Mouse (Mus musculus) heart, embryonic 14.5 days (tissue): Measurements from ENCODE around the gene Bin2. TPM values are rescaled to one million over a fixed set of nuclear protein-coding genes. Genes with fewer than 3 reads are reported as not detected.

Experiments used
- ATAC-seq: fragments of 200-750 bp; cut with Nextera tagmentation; 2 replicates; pipeline ENCODE4 v1.8.0; 2017; ENCODE audit warnings: low read depth, moderate TSS enrichment; ENCODE audit not compliant: insufficient number of reproducible peaks, insufficient read depth, low FRiP score
- H3K27ac ChIP-seq, 2 experiments: fragments of 200-500 bp in 1 of 2; fragments of 300-500 bp in 1 of 2; sonication (generic) in 1 of 2; replicated peaks in 1 of 2; 2 replicates each; pipeline ENCODE4 v1.5.1; 2012 to 2014; ENCODE audit warnings: low read depth in 2 of 2, low read length in 2 of 2, control low read depth in 1 of 2, mild to moderate bottlenecking in 1 of 2, mixed read lengths in 1 of 2; ENCODE audit not compliant: control insufficient read depth in 1 of 2, insufficient read depth in 1 of 2
- H3K27me3 ChIP-seq: fragments of 300-500 bp; sonication (generic); 2 replicates; pipeline ENCODE4 v1.6.1; 2014; ENCODE audit warnings: mild to moderate bottlenecking, low read length, control low read depth; ENCODE audit not compliant: control insufficient read depth, insufficient read depth
- H3K36me3 ChIP-seq: fragments of 300-500 bp; sonication (generic); 2 replicates; pipeline ENCODE4 v1.6.1; 2014; ENCODE audit warnings: mild to moderate bottlenecking, control low read depth, low read length, mixed read lengths; ENCODE audit not compliant: control insufficient read depth, insufficient read depth
- H3K4me1 ChIP-seq, 2 experiments: fragments of 200-500 bp in 1 of 2; fragments of 300-500 bp in 1 of 2; sonication (generic) in 1 of 2; 2 replicates each; pipeline ENCODE4 v1.6.1; 2012 to 2014; ENCODE audit warnings: low read length in 2 of 2, control low read depth in 1 of 2, mixed read lengths in 1 of 2; ENCODE audit not compliant: control insufficient read depth in 2 of 2, insufficient read depth in 2 of 2
- H3K4me2 ChIP-seq: fragments of 300-500 bp; sonication (generic); 2 replicates; pipeline ENCODE4 v1.6.1; 2014; ENCODE audit warnings: mild to moderate bottlenecking, low read length
- H3K4me3 ChIP-seq, 2 experiments: fragments of 200-500 bp in 1 of 2; fragments of 300-500 bp in 1 of 2; sonication (generic) in 1 of 2; 2 replicates each; pipeline ENCODE4 v1.5.1; 2012 to 2014; ENCODE audit warnings: low read length in 2 of 2, mild to moderate bottlenecking in 2 of 2, control low read depth in 1 of 2, low read depth in 1 of 2, moderate library complexity in 1 of 2; ENCODE audit not compliant: control insufficient read depth in 1 of 2, insufficient read depth in 1 of 2
- H3K9ac ChIP-seq: fragments of 300-500 bp; sonication (generic); 2 replicates; pipeline ENCODE4 v1.6.1; 2014; ENCODE audit warnings: mild to moderate bottlenecking, low read length
- H3K9me3 ChIP-seq: fragments of 300-500 bp; sonication (generic); 2 replicates; pipeline ENCODE4 v1.6.1; 2016; ENCODE audit warnings: low read length, control low read depth; ENCODE audit not compliant: control insufficient read depth
- WGBS: fragments of 180-500 bp; shearing (Covaris S2); extraction: QIAGEN DNeasy Blood & Tissue Kit; methylation state at CpG from one replicate; pipeline ENCODE4 v1.1.7; 2014; 5-methylcytosine and 5-hydroxymethylcytosine counted together
- polyA plus RNA-seq: library from polyadenylated mRNA; unstranded; fragments of >200 nt; fragmentation: Nextera tagmentation; extraction: Ambion mirVana; gene quantifications from 2 replicates; pipeline ENCODE4 v1.2.1, GENCODE M21; 2014

Bin2 gene
- polyA plus RNA-seq = 1.9 and 2.8 TPM in 2 replicates

DNA sequence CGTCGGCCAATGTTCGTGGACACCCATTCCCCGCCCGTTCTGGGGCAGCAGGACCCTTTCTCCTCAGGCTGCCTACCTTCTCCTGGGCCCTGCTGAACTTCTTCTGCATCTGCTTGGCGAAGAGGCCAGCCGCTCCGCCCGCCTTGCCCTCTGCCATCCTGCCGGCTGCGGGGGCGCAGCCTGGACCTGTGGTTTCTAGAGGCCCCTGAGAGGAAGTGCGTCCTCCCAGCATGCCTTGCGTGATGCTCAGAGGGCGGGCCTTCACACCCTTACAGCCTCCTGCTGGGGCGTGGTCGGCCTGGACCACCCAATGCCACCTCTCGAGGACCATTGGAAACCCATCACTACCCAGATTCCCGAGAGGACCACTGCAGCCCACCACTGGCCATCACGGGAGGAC is at the start of gene Bin2:
Gene Bin2 (minus strand): TSS at position 217 of the 400 bp plus-strand sequence.
- Histone ChIP-seq H3K4me3 (no peak within 1 kb of the TSS), H3K4me1 (peaks cover 16 to 30% of the 10 kb centered on the region in 2 experiments)
- ATAC-seq = no peak

DNA sequence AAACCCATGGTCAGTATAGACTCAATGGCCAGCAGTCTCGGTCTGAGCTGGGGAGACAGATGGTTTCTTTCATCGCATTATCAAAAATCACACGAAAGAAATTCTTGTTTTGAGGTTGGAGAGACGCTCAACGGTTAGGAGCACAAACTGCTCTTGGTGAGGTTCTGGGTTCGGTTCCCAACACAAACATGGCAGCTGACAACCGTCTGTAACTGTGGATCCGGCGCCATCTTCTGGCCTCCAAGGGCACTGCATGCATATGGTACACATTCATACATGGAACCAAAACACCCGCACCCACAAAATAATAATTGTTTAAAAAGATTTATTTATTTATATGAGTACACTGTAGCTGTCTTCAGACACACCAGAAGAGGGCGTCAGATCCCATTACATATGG is 49.2 kb upstream of the Bin2 start:
- Histone ChIP-seq H3K27me3 (peaks cover 7% of the 10 kb centered on the region; the same call in 1 of the 2 replicates), H3K4me1 (peaks cover 0 to 2% of the 10 kb centered on the region in 2 experiments; a peak in 1 of 4 replicates), H3K9me3 (no peaks in the 10 kb centered on the region), H3K27ac (no peak overlapping the region), H3K4me2 (no peak overlapping the region), H3K4me3 (no peak overlapping the region), H3K36me3 (no peaks in the 10 kb centered on the region), H3K9ac (no peak overlapping the region)
- WGBS = 73% methylated on average over 11 of the region's 11 CpGs
- ATAC-seq = no peak

More for the DNA sequence above, at the start of gene Bin2:
- WGBS = 74% methylated on average over 20 of the region's 20 CpGs
- H3K4me2 ChIP-seq = no peak within 1 kb of the TSS
- no peaks in the 10 kb centered on the region for H3K9me3 ChIP-seq
- no peaks in the 10 kb centered on the region for H3K27me3 ChIP-seq
- no peak within 1 kb of the TSS for H3K27ac ChIP-seq
- H3K36me3 ChIP-seq = no peaks in the 10 kb centered on the region
- H3K9ac ChIP-seq = no peak within 1 kb of the TSS

DNA sequence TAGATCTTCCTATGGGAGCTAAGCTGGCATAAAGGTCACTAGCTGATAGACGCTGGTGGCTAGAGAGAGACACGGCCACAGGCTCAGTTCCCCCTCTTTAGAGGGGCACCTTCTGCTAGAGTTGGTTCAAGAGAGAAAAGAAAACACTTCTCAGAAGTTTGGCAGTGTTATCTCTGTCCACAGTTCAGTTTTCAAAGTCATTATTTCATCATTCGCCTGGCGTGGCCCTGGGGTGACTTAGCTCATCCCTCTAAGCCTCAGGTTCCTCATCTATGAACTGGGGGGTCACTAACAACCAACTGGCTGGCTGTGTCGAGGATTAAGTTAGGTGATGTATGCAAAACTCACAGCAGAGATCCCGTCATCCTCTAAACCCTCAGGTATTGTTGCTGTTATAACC is 48.6 kb upstream of the Bin2 start:
- H3K4me1 ChIP-seq = no peaks in the 10 kb centered on the region; a peak in 1 of 4 replicates
- no peak overlapping the region for H3K4me2 ChIP-seq
- H3K27ac ChIP-seq = no peak overlapping the region
- H3K4me3 ChIP-seq = no peak overlapping the region
- 71% methylated on average over 6 of the region's 6 CpGs for WGBS
- no peaks in the 10 kb centered on the region for H3K36me3 ChIP-seq
- no peaks in the 10 kb centered on the region for H3K9me3 ChIP-seq
- no peak overlapping the region for H3K9ac ChIP-seq
- no peak for ATAC-seq
- H3K27me3 ChIP-seq = peaks cover 7% of the 10 kb centered on the region; the same call in 1 of the 2 replicates

DNA sequence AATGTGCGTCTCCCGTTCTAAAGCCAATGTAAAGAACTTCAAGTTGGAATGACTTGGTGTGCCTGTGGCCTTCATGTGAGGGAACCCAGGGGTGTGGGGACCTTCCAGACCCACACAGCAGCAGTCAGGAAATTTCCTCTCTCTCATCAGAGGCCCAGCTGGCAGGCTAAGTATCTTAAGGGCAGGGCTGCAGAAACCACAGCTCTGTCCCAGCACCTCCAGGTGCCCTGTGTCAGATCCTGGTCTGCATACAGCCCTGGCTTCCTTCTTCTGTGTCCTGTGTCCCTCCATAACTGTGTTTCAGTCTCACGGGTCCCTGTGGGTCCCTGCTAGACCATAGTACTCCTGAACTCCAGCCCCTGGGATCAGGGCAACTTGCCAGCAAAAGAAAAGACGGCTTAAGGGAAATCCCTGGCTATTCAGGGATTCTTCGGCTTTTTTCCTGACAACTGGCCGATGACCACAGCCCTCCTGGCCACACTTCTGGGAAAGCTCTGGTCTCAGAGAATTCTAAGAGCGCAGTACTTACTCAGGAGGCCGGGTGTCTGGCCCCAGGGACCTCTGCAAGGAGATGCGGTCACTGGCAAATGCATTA is 46.1 kb upstream of the Bin2 start:
- Histone ChIP-seq H3K4me1 (no peaks in the 10 kb centered on the region), H3K27ac (no peak overlapping the region), H3K9me3 (no peaks in the 10 kb centered on the region), H3K4me3 (no peak overlapping the region), H3K9ac (no peak overlapping the region), H3K36me3 (no peaks in the 10 kb centered on the region), H3K4me2 (no peak overlapping the region), H3K27me3 (no peaks in the 10 kb centered on the region)
- WGBS = 65% methylated on average over 9 of the region's 9 CpGs
- ATAC-seq = no peak

DNA sequence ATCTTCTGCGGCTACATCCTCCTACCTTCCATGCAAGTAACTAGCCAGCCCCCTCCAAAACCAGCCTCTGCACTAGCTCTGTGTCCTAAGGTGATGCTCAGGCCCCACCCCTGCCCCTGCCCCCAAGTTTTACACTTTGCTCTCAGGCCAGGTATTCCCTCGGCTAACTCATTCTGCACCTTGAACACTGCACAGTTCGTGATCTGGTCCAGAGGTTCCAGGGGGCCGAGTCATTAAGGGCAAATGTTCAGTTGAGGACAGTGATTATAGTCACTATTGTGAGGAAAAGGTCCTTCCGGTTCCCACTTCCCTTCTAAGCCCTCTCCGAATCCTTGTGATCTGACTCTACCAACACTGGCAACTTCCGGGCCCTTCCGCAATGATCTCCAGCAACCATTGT is 45.1 kb upstream of the Bin2 start:
- no peak overlapping the region for H3K9ac ChIP-seq
- no peak for ATAC-seq
- H3K4me1 ChIP-seq = no peaks in the 10 kb centered on the region
- H3K4me3 ChIP-seq = no peak overlapping the region
- H3K27me3 ChIP-seq = no peaks in the 10 kb centered on the region
- WGBS = 82% methylated on average over 8 of the region's 8 CpGs
- H3K36me3 ChIP-seq = no peaks in the 10 kb centered on the region
- H3K4me2 ChIP-seq = no peak overlapping the region
- H3K9me3 ChIP-seq = no peaks in the 10 kb centered on the region
- H3K27ac ChIP-seq = no peak overlapping the region

DNA sequence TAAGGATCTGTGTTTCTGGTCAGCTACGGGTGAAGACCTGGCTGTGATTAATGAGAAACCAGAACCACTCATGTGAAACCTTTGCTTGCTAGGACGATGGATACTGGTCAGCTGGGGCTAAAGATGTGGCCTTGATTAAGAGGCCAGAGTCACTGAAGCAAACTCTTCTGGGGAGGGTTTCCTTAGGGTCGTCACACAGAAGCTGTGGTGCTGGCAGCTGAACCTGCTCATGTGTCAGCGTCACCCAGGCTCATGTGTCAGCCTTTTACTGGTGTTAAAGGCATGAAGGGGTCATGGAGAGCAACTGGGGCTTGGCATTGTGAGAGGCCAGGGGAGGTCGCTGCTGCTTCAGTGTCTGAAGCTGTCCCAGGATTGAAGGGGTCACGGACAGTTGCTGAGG is 41.5 kb upstream of the Bin2 start:
- H3K4me2 ChIP-seq = no peak overlapping the region
- no peak overlapping the region for H3K27ac ChIP-seq
- WGBS = 68% methylated on average over 6 of the region's 6 CpGs
- no peaks in the 10 kb centered on the region for H3K27me3 ChIP-seq
- ATAC-seq = no peak
- no peaks in the 10 kb centered on the region for H3K9me3 ChIP-seq
- no peak overlapping the region for H3K4me3 ChIP-seq
- H3K9ac ChIP-seq = no peak overlapping the region
- no peaks in the 10 kb centered on the region for H3K36me3 ChIP-seq
- no peaks in the 10 kb centered on the region; a peak in 1 of 4 replicates for H3K4me1 ChIP-seq

DNA sequence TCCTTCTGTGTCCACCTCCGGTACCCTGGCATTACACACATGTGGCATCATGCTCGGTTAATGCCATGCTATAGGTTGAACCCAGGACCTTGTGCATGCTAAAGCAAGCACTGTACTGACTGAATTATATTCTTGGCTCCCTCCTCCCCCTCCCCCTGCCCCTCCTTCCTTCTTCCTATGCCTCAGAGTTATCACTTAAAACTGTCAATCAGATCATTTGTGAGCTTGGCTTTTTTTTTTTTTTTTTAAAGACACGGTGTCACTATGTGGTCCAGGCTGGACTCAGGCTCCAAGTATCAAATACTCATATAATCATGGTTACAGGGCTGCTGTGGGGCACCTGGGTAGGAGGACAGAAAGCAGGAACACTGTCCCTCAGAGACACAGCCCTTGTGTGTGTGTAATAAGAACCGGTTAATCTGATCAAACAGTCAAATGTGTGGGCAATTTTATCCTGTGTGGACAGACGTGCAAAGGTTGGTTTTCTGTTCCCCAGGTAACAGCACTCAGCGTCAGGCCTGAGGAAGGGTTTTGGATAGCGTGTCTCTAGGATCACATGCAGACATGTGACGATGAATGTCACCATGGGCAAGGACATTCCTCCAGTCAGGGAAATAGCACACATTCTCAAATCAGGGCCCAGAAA is 39.2 kb upstream of the Bin2 start:
- WGBS = 67% methylated on average over 8 of the region's 8 CpGs
- no peak overlapping the region for H3K4me2 ChIP-seq
- no peak overlapping the region for H3K4me3 ChIP-seq
- H3K9ac ChIP-seq = no peak overlapping the region
- no peaks in the 10 kb centered on the region for H3K36me3 ChIP-seq
- ATAC-seq = no peak
- H3K4me1 ChIP-seq = peaks cover 3 to 5% of the 10 kb centered on the region in 2 experiments; a peak in 3 of 4 replicates
- H3K9me3 ChIP-seq = no peaks in the 10 kb centered on the region
- peaks cover 18% of the 10 kb centered on the region for H3K27me3 ChIP-seq
- H3K27ac ChIP-seq = no peak overlapping the region
